Mouse (Mus musculus): ENCODE measurements around the gene Snrpd2.

DNA sequence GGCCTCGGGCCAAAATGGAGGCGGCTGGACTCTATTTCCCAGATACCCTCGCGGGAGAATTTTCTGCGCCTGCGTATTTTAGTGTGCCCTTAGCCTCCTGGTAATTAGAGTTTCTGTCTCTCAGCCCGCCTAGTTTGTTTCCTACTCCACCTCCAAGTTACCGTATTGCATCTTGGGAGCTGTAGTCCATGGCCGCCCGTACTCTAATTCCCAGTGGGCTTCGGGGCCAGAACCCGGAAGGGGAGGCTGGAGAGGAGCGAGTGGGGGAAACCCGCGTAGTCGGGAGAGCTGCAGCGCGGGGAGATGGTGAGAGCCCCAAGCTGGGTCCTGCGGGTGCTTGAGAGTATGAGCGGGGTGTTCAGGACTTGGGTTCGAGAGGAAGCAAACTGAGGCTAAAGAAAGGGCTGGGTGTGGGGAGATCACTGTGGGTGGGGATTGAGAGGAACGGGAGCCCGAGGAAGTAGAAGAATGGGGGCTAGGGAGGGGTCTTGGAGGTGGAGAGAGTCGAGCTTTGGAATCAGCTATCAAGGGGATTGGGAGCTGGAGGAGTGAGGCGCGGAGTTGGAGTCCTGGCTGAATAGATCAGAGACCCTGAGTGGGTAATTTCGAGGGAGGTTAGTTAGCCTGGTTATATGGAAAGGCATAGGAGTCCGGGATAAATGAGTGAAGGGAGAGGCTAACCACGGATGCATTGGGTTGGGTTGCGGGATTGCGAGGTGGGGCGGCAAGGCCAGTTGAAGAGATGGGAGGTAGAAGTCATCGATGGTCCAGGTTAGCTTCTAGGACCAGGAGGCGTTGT lies 29.7 kb upstream of the Snrpd2 start, which contains the start of gene Fbxo46:
- TF ChIP-seq CTCF (IDR thresholded peaks at IDR 0.05; ENCODE audit: borderline replicate concordance, extremely low read depth, insufficient read depth, insufficient read length): no peak
- TF ChIP-seq POLR2A (IDR thresholded peaks at IDR 0.05; ENCODE audit: borderline replicate concordance, extremely low read depth, insufficient read depth, insufficient read length, poor library complexity, severe bottlenecking): peak; percentile 79; the same call in 1 of the 2 replicates

Data from brain, embryonic 14.5 days (tissue).